Mouse (Mus musculus) yolk sac, embryonic 10.5 days (tissue): ENCODE measurements around the gene Brd7.

Source experiments
- DNase-seq: peaks from one replicate; pipeline ENCODE4 v3.0.0-alpha.2; 2017; ENCODE audit warnings: low spot score

Gene Brd7

DNA sequence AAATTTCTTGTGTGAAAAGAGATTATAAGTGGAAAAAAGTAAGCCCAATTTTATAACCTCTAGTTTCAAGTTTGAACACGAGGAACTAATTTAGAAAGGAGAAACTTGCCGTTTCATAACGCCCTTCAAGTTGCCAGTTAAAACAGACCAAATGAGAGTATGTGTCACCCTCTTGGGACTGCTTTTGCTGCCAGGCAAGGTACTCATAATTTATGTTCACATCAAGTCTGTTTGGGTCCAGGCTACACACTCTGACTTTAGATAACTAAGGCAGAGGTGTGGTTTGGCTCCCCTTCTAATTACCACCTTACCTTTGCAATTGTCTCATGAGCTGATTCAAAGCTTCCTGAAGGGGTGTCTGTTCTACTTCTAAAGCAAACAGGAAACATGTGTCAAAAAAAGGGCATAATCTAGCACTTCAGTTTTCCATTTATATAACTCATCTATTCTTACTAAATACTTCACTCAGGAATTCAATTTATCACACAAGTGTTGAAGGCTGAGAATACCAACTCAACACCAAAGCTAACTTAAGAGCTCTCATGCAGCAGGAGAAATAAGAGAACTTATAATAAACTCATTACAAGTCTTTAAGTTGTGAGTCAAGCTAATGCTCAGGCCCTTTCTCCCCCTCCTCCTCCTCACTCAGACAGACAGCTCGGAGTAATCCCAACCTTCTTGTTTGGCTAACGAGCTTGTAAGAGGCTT, 4.6 kb downstream of the Brd7 start:
- no peak for DNase-seq

GRCm38 (mm10) chr8:88349046-88349445, 12.9 kb downstream of the Brd7 start:
- no peak for DNase-seq

DNA sequence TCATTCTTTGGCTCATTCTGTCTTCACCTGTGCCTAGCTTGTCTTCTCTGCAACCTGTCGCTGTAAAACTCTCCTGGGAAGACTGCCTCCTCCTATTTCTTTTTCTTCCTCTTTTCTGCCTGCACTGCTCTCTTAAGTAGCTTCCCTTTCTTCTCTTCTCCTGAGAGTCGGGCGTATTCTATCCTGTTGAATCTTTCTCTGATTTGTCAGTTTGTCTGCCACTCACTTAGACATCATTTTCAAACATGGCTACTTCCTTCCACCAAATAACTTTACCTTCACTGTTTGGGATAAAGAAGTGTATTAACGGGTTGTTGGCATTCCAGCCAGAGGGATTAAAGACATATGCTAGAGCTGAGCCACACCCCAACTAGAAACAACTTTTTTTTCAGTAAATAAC, 20.0 kb downstream of the Brd7 start:
- DNase-seq, result no peak

DNA sequence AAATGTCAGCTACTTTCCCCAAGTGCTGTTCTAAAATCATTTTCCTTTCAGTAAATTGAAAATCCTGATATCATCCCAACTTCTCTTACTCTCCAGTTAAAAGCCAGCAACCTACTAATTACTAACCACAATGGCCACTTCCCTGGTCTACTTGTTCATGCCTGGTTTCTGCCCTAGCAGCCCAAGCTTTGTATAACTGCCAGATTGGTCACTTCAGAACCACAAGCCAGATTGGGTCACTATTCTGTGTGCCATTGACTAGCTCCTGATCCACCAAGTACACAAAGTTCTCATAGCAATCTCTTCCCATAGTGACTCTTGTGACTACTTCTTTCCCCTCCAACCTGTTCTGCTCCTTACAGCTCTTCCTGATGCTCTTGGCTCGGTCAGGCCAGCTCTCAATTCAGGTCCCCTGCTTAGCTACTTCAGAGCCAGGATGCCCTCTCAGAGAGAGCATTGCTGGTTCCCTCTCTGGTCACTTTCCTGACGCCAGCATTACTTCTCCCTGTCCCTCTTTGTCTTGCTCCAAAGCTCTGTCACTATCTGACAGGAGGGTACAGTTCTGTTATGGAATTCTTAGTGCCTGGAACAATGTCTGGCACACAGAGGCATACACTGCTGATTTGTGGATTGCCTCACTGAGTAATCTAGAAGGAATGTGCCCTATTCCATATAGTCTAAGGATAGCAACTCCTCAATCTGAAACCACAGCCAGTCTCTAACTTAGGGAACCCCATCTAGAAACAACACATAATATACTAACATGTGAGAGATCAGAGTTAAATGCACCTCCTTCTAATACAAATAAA, 21.9 kb downstream of the Brd7 start:
- no peak for DNase-seq

GRCm38 (mm10) chr8:88339221-88339620, 22.8 kb downstream of the Brd7 start:
- no peak for DNase-seq

DNA sequence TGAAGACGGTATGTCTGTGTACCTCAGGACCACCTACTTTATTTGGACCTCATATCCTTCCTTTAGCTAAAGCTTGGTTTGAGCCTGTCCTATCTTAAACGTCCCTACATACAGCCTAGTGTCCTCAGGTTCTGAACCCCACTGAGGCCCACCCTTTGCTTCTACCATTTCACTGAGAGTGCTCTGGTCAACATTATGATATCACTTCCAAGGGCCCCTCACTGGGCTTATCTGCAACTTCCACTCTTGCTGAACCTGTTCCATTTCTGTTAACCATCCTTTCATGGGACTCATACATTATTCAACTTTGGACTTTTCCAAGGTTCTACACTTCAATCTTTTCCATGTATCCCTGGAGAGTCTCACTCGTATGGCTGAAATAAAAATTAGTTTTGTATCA, 27.0 kb downstream of the Brd7 start:
- DNase-seq, result no peak

DNA sequence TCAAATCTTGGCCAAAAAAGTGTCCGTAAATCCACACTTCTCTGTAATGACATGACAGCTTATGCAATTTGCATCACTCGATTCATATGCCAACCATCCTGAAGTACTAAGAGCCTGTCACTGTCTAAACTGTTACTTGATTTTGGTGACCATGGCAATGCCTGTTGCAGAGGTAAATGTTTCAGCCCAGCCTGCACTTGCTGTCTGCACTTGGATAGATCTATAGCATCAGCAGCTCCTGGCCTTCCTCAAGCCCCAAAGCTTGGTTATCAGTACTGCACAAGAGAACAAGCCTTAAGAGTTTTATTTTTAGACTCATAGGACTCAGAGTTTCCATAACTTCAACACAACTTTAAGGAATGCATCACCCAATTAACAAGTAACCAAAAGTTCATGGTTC, 27.6 kb downstream of the Brd7 start:
- no peak for DNase-seq

GRCm38 (mm10) chr8:88330816-88331215, 31.2 kb downstream of the Brd7 start:
- no peak for DNase-seq

DNA sequence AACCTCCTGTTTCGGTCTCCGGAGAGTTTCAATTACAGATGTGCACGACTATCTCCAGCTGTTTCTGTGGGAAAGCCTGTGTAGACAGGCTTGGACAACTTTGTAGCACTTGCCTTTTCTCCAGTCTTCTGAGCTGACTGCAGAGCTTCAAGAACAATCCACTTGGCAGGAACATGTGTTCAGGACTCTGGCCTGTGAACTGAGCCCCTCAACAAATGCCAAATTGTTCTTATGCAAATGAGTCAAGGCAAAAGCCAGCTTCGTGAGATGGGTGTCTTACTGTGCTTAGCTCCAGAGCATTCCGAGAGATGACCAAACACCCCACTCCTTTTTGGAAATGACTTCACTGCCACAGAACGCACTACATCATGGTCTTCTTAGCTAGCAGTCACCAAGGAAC, 33.3 kb downstream of the Brd7 start:
- DNase-seq, result no peak

GRCm38 (mm10) chr8:88326328-88326727, 35.7 kb downstream of the Brd7 start:
- no peak for DNase-seq

- no peak for DNase-seq
These were observed 36.2 kb downstream of the Brd7 start for GRCm38 (mm10) chr8:88325795-88326194.

DNA sequence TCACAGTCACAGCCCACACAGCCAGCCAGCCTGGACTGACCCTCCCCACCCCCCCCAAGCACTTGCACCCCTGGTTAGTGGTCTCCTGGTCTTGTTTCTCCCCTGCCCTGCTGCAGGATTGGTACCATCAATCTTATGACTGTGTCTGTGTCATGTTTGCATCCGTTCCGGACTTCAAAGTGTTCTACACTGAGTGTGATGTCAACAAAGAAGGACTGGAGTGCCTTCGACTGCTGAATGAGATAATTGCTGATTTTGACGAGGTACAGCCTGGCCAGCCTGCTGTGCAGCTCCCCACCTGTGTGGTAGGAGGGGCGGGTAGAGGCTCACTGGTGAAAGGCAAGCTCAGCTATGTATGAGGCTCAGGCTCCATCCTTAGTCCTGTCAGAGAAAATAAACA, 36.7 kb downstream of the Brd7 start:
- no peak for DNase-seq

DNA sequence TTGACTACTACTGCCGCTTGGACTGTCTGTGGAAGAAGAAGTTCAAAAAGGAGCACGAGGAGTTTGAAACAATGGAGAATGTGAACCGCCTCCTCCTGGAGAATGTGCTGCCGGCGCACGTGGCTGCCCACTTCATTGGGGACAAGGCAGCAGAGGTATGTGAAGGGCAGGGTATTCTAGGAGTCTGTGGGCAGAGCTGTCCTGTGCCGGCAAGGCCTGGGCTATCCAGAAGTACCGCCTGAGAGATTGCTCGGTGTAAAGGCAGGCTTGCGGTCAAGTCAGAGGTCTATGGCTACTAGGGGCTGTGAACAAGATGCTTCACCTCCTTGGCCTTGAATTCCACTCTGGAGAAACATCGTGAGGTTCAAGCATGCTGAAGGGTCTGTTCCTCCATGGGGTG, 37.2 kb downstream of the Brd7 start:
- no peak for DNase-seq

- no peak for DNase-seq
These were observed 38.5 kb downstream of the Brd7 start for GRCm38 (mm10) chr8:88323523-88323922.

DNA sequence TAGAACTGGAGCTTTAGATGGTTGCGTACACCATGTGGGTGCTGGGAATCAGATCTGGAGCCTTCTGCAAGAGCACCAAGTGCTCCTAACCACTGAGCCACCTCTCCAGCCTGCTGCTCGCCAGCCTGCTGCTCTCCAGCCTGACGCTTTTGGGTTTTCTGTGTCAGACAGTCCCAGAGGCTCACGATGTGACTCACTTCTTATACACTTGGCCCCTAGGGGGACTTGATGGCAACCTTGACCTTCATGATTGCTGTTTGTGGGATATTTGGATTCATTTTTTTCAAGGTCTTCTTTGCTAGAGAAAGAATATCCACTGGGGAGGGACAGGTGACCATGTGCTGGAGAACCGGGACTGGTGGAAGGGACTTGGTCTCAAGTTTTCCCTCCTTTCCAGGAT, 40.6 kb downstream of the Brd7 start:
- no peak for DNase-seq

- DNase-seq, result no peak
These were observed 41.9 kb downstream of the Brd7 start for GRCm38 (mm10) chr8:88320134-88320533.

- DNase-seq, result no peak
These were observed 43.8 kb downstream of the Brd7 start for GRCm38 (mm10) chr8:88318151-88318550.

DNA sequence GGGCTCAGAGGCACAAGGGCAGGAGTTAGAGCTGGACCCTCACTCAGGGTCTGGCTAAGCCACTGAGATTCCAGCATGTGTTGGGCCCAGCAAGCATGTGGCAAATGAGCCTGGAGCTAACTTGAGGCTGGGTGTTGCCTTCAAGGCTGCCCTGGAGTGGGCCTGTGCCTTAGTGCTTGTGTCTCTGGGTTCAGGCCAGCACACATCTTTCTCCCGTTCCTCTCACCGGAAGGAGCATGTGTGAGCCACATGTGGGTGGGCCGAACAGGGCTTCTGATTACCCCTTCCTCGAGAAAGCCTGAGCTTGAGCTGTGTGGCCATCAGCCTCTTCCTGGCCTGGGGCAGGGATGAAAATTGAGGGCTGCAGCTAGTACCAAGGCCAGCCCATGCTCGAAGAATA, 44.7 kb downstream of the Brd7 start:
- DNase-seq, result no peak

- DNase-seq, result no peak
These were observed 45.7 kb downstream of the Brd7 start for GRCm38 (mm10) chr8:88316139-88316931.

DNA sequence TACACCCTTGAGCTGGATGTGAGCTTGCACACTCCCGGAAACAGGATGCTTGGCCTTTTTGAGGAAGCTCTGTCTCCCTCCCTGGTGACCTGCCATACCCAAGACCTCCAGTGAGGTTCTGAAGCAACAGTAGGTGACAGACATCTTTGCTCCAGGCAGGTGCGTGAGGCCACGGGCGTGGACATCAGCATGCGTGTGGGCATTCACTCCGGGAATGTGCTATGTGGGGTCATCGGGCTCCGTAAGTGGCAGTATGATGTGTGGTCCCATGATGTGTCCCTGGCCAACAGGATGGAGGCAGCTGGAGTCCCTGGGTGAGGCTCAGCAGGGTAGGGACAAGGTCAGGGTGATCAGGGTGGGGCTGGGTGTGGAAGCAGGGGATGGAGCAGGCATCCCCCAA, 46.7 kb downstream of the Brd7 start:
- no peak for DNase-seq

- DNase-seq, result no peak
These were observed 48.0 kb downstream of the Brd7 start for GRCm38 (mm10) chr8:88313991-88314390.

DNA sequence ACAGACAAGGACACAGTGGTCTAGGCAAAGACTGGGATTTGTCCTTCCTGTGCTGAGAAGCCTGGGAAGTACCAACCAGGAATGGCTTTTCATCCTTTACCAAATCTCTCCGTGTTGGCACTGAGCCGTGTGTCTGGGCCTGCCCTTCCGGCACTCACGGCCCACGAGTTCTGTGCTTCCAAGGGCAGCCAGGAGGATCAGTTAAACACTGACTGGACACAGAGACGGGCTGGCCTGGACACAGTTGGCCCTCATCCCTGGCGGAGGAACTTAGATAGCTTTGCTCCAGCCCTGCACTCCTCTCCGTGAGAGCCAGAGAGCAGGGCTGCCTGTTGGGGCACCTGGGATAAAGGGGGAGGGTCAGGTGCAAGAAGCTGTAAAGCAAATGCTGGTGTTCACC, 49.0 kb downstream of the Brd7 start:
- DNase-seq, result no peak

DNA sequence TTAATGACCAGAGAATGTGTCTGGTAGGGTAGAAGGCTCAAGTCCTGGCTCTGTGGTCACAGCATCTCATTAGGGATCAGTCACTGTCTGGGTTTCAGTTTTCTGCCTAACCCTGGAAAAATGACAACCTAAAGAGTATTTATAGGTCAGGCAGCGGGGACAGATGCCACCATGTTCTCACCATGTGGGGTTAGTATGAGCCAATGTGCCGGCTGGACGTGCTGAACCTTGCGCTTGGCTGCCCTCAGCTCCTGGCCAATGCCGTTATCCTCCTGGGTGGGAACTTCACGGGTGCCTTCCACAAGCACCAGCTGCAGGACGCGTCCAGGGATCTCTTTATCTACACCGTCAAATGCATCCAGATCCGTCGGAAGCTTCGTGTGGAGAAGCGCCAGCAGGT, 51.7 kb downstream of the Brd7 start:
- no peak for DNase-seq
